Mouse (Mus musculus) lung, adult 2 months (tissue): ENCODE data around the gene Kcnh7.

Source experiments
- CTCF ChIP-seq: fragments of 200-500 bp; IDR thresholded peaks from 2 replicates; pipeline ENCODE4 v1.5.1; 2011; ENCODE audit warnings: mild to moderate bottlenecking, low read length, control low read depth; ENCODE audit not compliant: insufficient read depth
- POLR2A ChIP-seq: fragments of 200-500 bp; IDR thresholded peaks from 2 replicates; pipeline ENCODE4 v1.6.1; 2011; ENCODE audit warnings: low read depth, mild to moderate bottlenecking, control low read depth, low read length, borderline replicate concordance; ENCODE audit errors: extremely low read depth

GRCm38 (mm10) chr2:62651890-62652289, 532.2 kb downstream of the Kcnh7 start:
- no peak for TF ChIP-seq CTCF
- no peak for TF ChIP-seq POLR2A
